Mouse (Mus musculus): ENCODE results near the gene Micall1.

DNA sequence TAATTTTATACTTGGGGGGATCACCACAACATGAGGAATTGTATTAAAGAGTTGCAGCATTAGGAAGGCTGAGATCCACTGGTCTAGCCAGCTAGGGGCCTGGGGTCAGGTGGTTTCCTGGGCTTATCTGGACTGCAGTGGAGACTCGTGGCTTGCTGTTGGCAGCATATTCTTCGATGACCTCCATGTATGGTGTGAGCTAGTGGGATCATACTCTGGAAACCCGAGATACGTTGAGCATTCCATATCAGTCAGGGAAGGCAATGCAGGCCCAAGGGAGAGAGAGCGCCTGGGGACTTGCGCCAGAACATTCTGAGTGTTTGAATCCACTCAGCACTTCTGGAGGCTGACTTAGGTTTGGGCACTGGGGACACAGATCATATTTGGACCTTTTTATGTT lies 15.1 kb downstream of the Micall1 start:
- TF ChIP-seq POLR2A (IDR thresholded peaks at IDR 0.05; ENCODE audit: control insufficient read depth, low read depth, low read length) = no peak
- no peak for TF ChIP-seq CTCF (IDR thresholded peaks at IDR 0.05; ENCODE audit: control insufficient read depth, insufficient read depth, insufficient replicate concordance, low read depth, low read length)

Data from testis, adult 2 months (tissue).